Mouse (Mus musculus): Measurements from ENCODE around the gene Olfr1170. TPM values are rescaled to one million over a fixed set of nuclear protein-coding genes. Genes with fewer than 3 reads are reported as not detected.

The Olfr1170 gene
- total RNA-seq (2017): not detected in 2 replicates

DNA sequence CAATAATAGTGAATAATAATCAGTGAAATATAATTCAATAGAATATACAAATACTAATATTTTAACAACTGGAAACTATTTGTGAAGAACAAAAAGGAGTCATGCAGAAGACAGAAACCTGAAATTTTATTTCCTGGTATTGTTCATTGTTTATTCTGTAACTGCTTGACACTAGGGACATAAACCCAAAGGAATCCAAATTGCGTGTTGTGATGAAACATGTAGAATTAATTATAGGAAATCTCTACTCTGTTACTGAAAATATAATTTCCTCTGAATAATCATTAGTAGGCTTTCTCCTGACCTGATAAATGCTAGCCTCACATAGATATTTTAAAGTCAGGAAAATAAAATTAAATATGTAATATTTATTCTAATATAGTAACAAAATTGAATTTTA is at the start of gene Olfr1170:
Olfr1170 (minus strand) TSS at position 101 of the 400 bp plus-strand sequence.
- ATAC-seq (ENCODE audit: extremely low read depth, insufficient number of reproducible peaks, low FRiP score, poor library complexity, severe bottlenecking): no peak

DNA sequence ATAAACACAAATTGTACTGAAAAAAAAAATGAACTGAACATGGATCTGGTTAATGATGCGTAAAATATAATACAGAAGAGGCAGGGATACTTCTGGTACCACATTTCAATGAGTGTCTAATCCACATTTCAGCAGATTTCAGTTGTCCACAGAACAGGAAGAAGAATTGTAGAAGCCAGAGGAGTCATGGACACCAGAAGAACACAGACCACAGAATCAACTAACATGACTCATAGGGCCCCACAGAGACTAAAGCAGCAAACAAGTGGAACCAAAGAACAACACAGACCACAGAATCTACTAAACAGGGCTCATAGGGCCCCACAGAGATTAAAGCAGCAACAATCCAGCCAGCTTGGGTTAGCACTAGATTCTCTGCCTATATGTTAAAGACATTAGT is 7.3 kb downstream of the Olfr1170 start:
- ATAC-seq (ENCODE audit: extremely low read depth, insufficient number of reproducible peaks, low FRiP score, poor library complexity, severe bottlenecking): no peak

DNA sequence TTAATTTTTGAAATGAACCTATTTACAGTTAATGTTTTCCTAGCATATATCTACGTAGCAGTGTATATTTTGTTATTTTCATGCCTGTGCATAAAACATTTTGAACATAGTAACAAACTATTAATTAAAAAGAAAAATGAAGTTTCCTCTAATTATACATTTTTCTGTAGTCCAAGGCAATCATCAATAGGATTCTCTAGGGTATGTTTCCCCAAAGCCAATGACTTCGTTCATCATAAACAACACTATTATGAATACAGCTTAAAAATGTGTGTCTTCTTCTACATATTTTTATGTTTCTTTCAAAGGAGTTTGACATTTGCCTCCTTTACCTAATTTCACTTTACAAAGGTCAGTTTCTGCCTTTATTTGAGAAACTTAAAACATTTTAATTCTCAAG is 46.6 kb downstream of the Olfr1170 start, which contains the start of gene Olfr1168:
Olfr1168 (plus strand) TSS at position 301 of the 400 bp plus-strand sequence.
- ATAC-seq (ENCODE audit: extremely low read depth, insufficient number of reproducible peaks, low FRiP score, poor library complexity, severe bottlenecking): no peak

Other genes starting within 250 kb of the Olfr1170 start
- gene Olfr1158, start 238.2 kb downstream of the Olfr1170 start, total RNA-seq (2017): not detected in 2 replicates
- gene Olfr1160, start 220.1 kb downstream of the Olfr1170 start, total RNA-seq (2017): not detected in 2 replicates
- not detected in 2 replicates for gene Olfr1161, start 205.6 kb downstream of the Olfr1170 start, total RNA-seq (2017)
- not detected in 2 replicates for gene Olfr73, start 190.6 kb downstream of the Olfr1170 start, total RNA-seq (2017)
- not detected in 2 replicates for gene Olfr1162, start 177.2 kb downstream of the Olfr1170 start, total RNA-seq (2017)
- gene Olfr1163, start 156.5 kb downstream of the Olfr1170 start, total RNA-seq (2017): not detected in 2 replicates
- not detected in 2 replicates for gene Olfr1164, start 134.4 kb downstream of the Olfr1170 start, total RNA-seq (2017)
- gene Olfr1166, start 100.1 kb downstream of the Olfr1170 start, total RNA-seq (2017): not detected in 2 replicates
- gene Olfr1167, start 73.1 kb downstream of the Olfr1170 start, total RNA-seq (2017): not detected in 2 replicates
- gene Olfr1168, start 46.5 kb downstream of the Olfr1170 start, total RNA-seq (2017): not detected in 2 replicates
- 0.35 TPM in 1 of 2 replicates, not detected in the other for gene Olfr1173, start 51.5 kb upstream of the Olfr1170 start, total RNA-seq (2017)
- gene Olfr1174-ps, start 86.8 kb upstream of the Olfr1170 start, total RNA-seq (2017): not detected in 2 replicates
- gene Olfr1175-ps, start 98.9 kb upstream of the Olfr1170 start, total RNA-seq (2017): 0.12 TPM in 2 replicates
- 0.49 TPM in 1 of 2 replicates, not detected in the other for gene Olfr1176, start 108.4 kb upstream of the Olfr1170 start, total RNA-seq (2017)
- not detected in 2 replicates for gene Olfr1177-ps, start 118.2 kb upstream of the Olfr1170 start, total RNA-seq (2017)
- not detected in 2 replicates for gene Olfr1178, start 158.7 kb upstream of the Olfr1170 start, total RNA-seq (2017)
- not detected in 2 replicates for gene Olfr1179, start 178.1 kb upstream of the Olfr1170 start, total RNA-seq (2017)
- not detected in 2 replicates for gene Olfr1180, start 190.8 kb upstream of the Olfr1170 start, total RNA-seq (2017)
- 0.12 TPM in 1 of 2 replicates, not detected in the other for gene Olfr1181, start 197.8 kb upstream of the Olfr1170 start, total RNA-seq (2017)
- gene Gm13757, start 220.8 kb upstream of the Olfr1170 start, total RNA-seq (2017): not detected in 2 replicates
- gene Olfr1183, start 226.5 kb upstream of the Olfr1170 start, total RNA-seq (2017): 0.12 TPM in 1 of 2 replicates, not detected in the other

Measured in neutrophil, adult 5-6 weeks (primary cell).